Mouse (Mus musculus) spleen, adult 2 months (tissue): ENCODE results near the gene 2310030G06Rik.

Experiments used
- CTCF ChIP-seq: fragments of 200-500 bp; IDR thresholded peaks from 2 replicates; pipeline ENCODE4 v1.5.1; 2011; ENCODE audit warnings: mild to moderate bottlenecking, inconsistent platforms; ENCODE audit not compliant: insufficient read depth, insufficient read length, insufficient replicate concordance; ENCODE audit errors: extremely low read depth
- POLR2A ChIP-seq: fragments of 200-500 bp; IDR thresholded peaks from 2 replicates; pipeline ENCODE4 v1.6.1; 2011; ENCODE audit warnings: low read depth, low read length, inconsistent platforms

DNA sequence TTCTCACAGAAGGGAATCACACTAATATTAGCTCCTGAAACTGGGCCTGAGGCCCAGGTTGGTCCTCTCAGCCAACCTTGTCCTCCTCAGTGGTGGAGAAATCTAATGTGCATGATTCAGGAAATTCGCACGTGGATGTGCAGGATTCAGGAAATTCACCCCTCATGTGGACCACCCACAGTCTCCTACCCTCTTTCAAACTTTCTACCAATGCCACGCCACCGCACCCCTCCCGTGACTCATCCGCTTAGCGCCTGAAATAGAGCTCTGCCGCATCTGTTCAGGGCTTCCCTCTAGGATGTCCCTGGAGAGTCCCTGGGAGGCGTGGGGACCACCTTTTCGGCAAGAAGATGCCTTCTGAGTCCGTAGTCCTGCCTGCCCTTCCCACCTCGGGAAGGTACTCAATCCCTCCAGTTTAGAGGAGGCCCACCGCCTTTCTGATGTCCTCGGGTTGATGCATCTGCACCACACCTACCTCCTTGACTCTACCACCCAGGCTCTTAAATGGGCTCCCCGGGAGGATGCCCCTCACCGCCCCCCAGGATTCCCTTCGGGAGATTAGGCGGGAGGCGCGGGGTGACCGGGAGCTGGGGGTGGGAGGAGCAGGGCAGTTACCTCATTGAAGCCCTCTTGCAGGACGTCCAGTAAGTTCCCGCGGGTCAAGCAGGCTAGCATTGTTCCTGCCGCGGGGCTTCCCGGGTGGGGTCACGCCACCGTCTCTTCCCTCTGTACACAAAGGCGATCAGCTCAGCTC is 19.0 kb downstream of the 2310030G06Rik start:
- TF ChIP-seq CTCF (no peak), POLR2A (no peak)
